Mouse (Mus musculus) liver, embryonic 15.5 days (tissue): ENCODE data around the gene Plpp4. TPM values are rescaled to one million over a fixed set of nuclear protein-coding genes. Genes with fewer than 3 reads are reported as not detected.

Source experiments
- ATAC-seq: fragments of 200-750 bp; cut with Nextera tagmentation; 2 replicates; pipeline ENCODE4 v1.8.0; 2017; ENCODE audit warnings: moderate number of reproducible peaks, mild to moderate bottlenecking, moderate library complexity; ENCODE audit not compliant: insufficient read depth
- H3K27ac ChIP-seq: fragments of 300-500 bp; sonication (generic); replicated peaks from 2 replicates; pipeline ENCODE4 v1.5.1; 2015; ENCODE audit warnings: mild to moderate bottlenecking, inconsistent platforms
- H3K27me3 ChIP-seq: fragments of 300-500 bp; sonication (generic); 2 replicates; pipeline ENCODE4 v1.6.1; 2015; ENCODE audit warnings: mild to moderate bottlenecking, inconsistent platforms
- H3K36me3 ChIP-seq: fragments of 300-500 bp; sonication (generic); replicated peaks from 2 replicates; pipeline ENCODE4 v1.6.1; 2015; ENCODE audit warnings: moderate library complexity, mild to moderate bottlenecking, inconsistent platforms
- H3K4me1 ChIP-seq: fragments of 300-500 bp; sonication (generic); replicated peaks from 2 replicates; pipeline ENCODE4 v1.6.1; 2015; ENCODE audit warnings: inconsistent platforms
- H3K4me2 ChIP-seq: fragments of 300-500 bp; sonication (generic); 2 replicates; pipeline ENCODE4 v1.6.1; 2015; ENCODE audit warnings: moderate library complexity, mild to moderate bottlenecking, inconsistent platforms
- H3K4me3 ChIP-seq: fragments of 300-500 bp; sonication (generic); replicated peaks from 2 replicates; pipeline ENCODE4 v1.5.1; 2015; ENCODE audit warnings: mild to moderate bottlenecking, inconsistent platforms
- H3K9ac ChIP-seq: fragments of 300-500 bp; sonication (generic); 2 replicates; pipeline ENCODE4 v1.6.1; 2015; ENCODE audit warnings: moderate library complexity, mild to moderate bottlenecking, inconsistent platforms
- H3K9me3 ChIP-seq: fragments of 300-500 bp; sonication (generic); replicated peaks from 2 replicates; pipeline ENCODE4 v1.6.1; 2016; ENCODE audit warnings: inconsistent platforms
- WGBS: fragments of 180-500 bp; shearing (Covaris S2); methylation state at CpG from one replicate; pipeline ENCODE4 v1.1.7; 2015; ENCODE audit warnings: mixed read lengths; ENCODE audit not compliant: insufficient replicate concordance; 5-methylcytosine and 5-hydroxymethylcytosine counted together
- polyA plus RNA-seq: library from polyadenylated mRNA; unstranded; fragments of >200 nt; fragmentation: Nextera tagmentation; extraction: Ambion mirVana; gene quantifications from 2 replicates; pipeline ENCODE4 v1.2.1, GENCODE M21; 2015

Plpp4 gene
- not detected in 2 replicates for polyA plus RNA-seq

- H3K9me3 ChIP-seq, result no peaks in the 10 kb centered on the region
- H3K27ac ChIP-seq, result no peak within 1 kb of the TSS
- no peaks in the 10 kb centered on the region for H3K4me1 ChIP-seq
- peak within 1 kb of the TSS; percentile 29; the same call in 1 of the 2 replicates for H3K4me2 ChIP-seq
- 2% methylated on average over 64 of the region's 66 CpGs for WGBS
- H3K4me3 ChIP-seq, result no peak within 1 kb of the TSS
- H3K9ac ChIP-seq, result no peak within 1 kb of the TSS
- H3K27me3 ChIP-seq, result peaks cover 35% of the 10 kb centered on the region
- H3K36me3 ChIP-seq, result no peaks in the 10 kb centered on the region
- ATAC-seq, result no peak
Measured at GRCm38 (mm10) chr7:129256621-129257373, at the start of gene Plpp4. Gene Plpp4 (plus strand): TSS chr7:129257031.

DNA sequence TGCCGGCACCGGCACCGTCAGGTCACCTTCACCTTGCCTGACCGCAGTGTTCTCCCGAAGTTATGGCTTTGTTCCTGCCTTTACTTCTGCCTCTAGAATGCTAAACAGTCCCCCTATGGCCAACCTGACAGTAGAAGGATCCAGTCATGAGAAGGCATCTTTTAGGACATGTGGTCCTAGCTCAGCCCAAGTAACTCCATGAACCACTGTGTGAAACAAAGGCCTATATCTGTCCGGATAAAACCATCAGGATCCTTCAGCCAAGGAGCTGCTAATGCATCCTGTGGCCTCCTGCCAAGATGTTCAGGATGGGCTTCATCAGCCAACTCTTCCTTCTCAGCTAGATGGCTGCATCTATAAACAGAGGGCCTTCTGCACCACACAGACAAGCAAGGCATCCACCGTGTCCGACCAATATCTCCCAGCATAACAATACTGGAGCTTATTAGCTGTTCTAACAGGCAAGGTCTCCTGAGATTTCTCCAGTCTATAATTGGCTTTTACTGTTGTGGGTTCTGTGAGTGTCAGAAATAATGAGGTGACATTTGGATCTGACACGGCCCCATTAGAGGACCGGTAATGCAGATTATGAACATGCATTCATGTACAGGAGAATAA is 40.8 kb upstream of the Plpp4 start:
- WGBS, result 77% methylated on average over 10 of the region's 10 CpGs

GRCm38 (mm10) chr7:129216547-129217195 is 40.2 kb upstream of the Plpp4 start:
- 60% methylated on average over 10 of the region's 10 CpGs for WGBS
- no peak overlapping the region for H3K27ac ChIP-seq
- H3K4me1 ChIP-seq, result no peaks in the 10 kb centered on the region
- no peak overlapping the region for H3K9ac ChIP-seq
- no peak for ATAC-seq
- H3K4me2 ChIP-seq, result no peak overlapping the region
- H3K4me3 ChIP-seq, result no peak overlapping the region
- no peaks in the 10 kb centered on the region for H3K27me3 ChIP-seq
- no peaks in the 10 kb centered on the region for H3K36me3 ChIP-seq
- H3K9me3 ChIP-seq, result no peaks in the 10 kb centered on the region

More for the DNA sequence above, 40.8 kb upstream of the Plpp4 start:
- Histone ChIP-seq H3K9me3 (no peaks in the 10 kb centered on the region), H3K9ac (no peak overlapping the region), H3K27me3 (no peaks in the 10 kb centered on the region), H3K4me1 (no peaks in the 10 kb centered on the region), H3K36me3 (no peaks in the 10 kb centered on the region), H3K4me3 (no peak overlapping the region), H3K4me2 (no peak overlapping the region), H3K27ac (no peak overlapping the region)
- ATAC-seq, result no peak

DNA sequence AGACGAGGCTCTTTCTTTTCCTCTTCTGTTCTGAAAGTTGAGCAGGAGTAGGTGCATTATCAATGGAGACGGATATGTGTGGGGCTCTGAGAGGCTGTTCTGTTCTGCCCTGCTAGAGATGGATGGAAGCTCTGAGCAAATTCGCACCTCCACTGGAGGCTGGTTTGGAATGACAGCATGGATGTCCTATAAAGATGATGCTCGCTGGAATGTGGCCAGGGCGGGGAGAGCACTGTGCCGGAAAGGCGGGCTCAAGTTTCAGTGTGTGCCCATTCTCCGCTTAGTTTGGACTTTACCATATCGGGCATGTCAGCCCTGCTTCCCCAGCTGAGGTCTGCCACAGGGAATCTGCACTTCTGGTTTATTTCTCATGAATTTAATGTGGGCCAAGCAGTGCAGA is 35.9 kb upstream of the Plpp4 start:
- Histone ChIP-seq H3K27ac (no peak overlapping the region), H3K9me3 (no peaks in the 10 kb centered on the region), H3K4me2 (no peak overlapping the region), H3K36me3 (no peaks in the 10 kb centered on the region), H3K27me3 (no peaks in the 10 kb centered on the region), H3K4me3 (no peak overlapping the region), H3K9ac (no peak overlapping the region), H3K4me1 (no peaks in the 10 kb centered on the region)
- WGBS, result 68% methylated on average over 9 of the region's 9 CpGs
- no peak for ATAC-seq

- Histone ChIP-seq H3K9ac (no peak overlapping the region), H3K4me2 (no peak overlapping the region), H3K36me3 (no peaks in the 10 kb centered on the region), H3K4me1 (no peaks in the 10 kb centered on the region), H3K9me3 (no peaks in the 10 kb centered on the region), H3K27me3 (no peaks in the 10 kb centered on the region), H3K4me3 (no peak overlapping the region), H3K27ac (no peak overlapping the region)
- ATAC-seq, result no peak
- 48% methylated on average over 3 of the region's 3 CpGs for WGBS
Measured at GRCm38 (mm10) chr7:129221649-129222048, 35.2 kb upstream of the Plpp4 start.

GRCm38 (mm10) chr7:129235410-129235809 is 21.4 kb upstream of the Plpp4 start:
- no peak overlapping the region for H3K4me3 ChIP-seq
- H3K27ac ChIP-seq, result no peak overlapping the region
- H3K4me2 ChIP-seq, result no peak overlapping the region
- no peaks in the 10 kb centered on the region for H3K27me3 ChIP-seq
- H3K9me3 ChIP-seq, result no peaks in the 10 kb centered on the region
- no peak for ATAC-seq
- H3K36me3 ChIP-seq, result no peaks in the 10 kb centered on the region
- no peak overlapping the region for H3K9ac ChIP-seq
- no peaks in the 10 kb centered on the region for H3K4me1 ChIP-seq
- 32% methylated on average over 2 of the region's 2 CpGs for WGBS

- ATAC-seq, result no peak
- Histone ChIP-seq H3K9me3 (no peaks in the 10 kb centered on the region), H3K9ac (no peak overlapping the region), H3K4me2 (no peak overlapping the region), H3K4me1 (no peaks in the 10 kb centered on the region), H3K4me3 (no peak overlapping the region), H3K36me3 (no peaks in the 10 kb centered on the region), H3K27ac (no peak overlapping the region), H3K27me3 (no peaks in the 10 kb centered on the region)
- WGBS, result 51% methylated on average over 5 of the region's 5 CpGs
Measured at GRCm38 (mm10) chr7:129235995-129236394, 20.8 kb upstream of the Plpp4 start.

GRCm38 (mm10) chr7:129250981-129251380 is 5.8 kb upstream of the Plpp4 start:
- no peak overlapping the region for H3K4me3 ChIP-seq
- no peaks in the 10 kb centered on the region for H3K36me3 ChIP-seq
- H3K9ac ChIP-seq, result no peak overlapping the region
- no peaks in the 10 kb centered on the region for H3K4me1 ChIP-seq
- peaks cover 9% of the 10 kb centered on the region for H3K27me3 ChIP-seq
- no peak overlapping the region for H3K27ac ChIP-seq
- H3K4me2 ChIP-seq, result no peak overlapping the region
- no peaks in the 10 kb centered on the region for H3K9me3 ChIP-seq
- no peak for ATAC-seq

GRCm38 (mm10) chr7:129253406-129253805 is 3.4 kb upstream of the Plpp4 start:
- H3K27ac ChIP-seq, result no peak overlapping the region
- no peak for ATAC-seq
- H3K36me3 ChIP-seq, result no peaks in the 10 kb centered on the region
- H3K4me3 ChIP-seq, result no peak overlapping the region
- H3K4me1 ChIP-seq, result no peaks in the 10 kb centered on the region
- H3K4me2 ChIP-seq, result no peak overlapping the region
- H3K9me3 ChIP-seq, result no peaks in the 10 kb centered on the region
- peaks cover 34% of the 10 kb centered on the region for H3K27me3 ChIP-seq
- 64% methylated on average over 6 of the region's 6 CpGs for WGBS
- H3K9ac ChIP-seq, result no peak overlapping the region

- H3K9me3 ChIP-seq, result no peaks in the 10 kb centered on the region
- H3K27me3 ChIP-seq, result peaks cover 35% of the 10 kb centered on the region
- H3K4me2 ChIP-seq, result no peak overlapping the region
- no peaks in the 10 kb centered on the region for H3K36me3 ChIP-seq
- H3K27ac ChIP-seq, result no peak overlapping the region
- H3K9ac ChIP-seq, result no peak overlapping the region
- no peak overlapping the region for H3K4me3 ChIP-seq
- ATAC-seq, result no peak
- WGBS, result 66% methylated on average over 1 of the region's 1 CpGs
- H3K4me1 ChIP-seq, result no peaks in the 10 kb centered on the region
Measured at GRCm38 (mm10) chr7:129254126-129254525, 2.7 kb upstream of the Plpp4 start.

- no peak for ATAC-seq
- Histone ChIP-seq H3K4me2 (no peak overlapping the region), H3K4me1 (no peaks in the 10 kb centered on the region), H3K27ac (no peak overlapping the region), H3K9ac (no peak overlapping the region), H3K27me3 (peaks cover 35% of the 10 kb centered on the region), H3K36me3 (no peaks in the 10 kb centered on the region), H3K4me3 (no peak overlapping the region), H3K9me3 (no peaks in the 10 kb centered on the region)
- WGBS, result 73% methylated on average over 6 of the region's 6 CpGs
Measured at GRCm38 (mm10) chr7:129255406-129255805, 1.4 kb upstream of the Plpp4 start.
